Mouse (Mus musculus): ENCODE measurements around the gene Nr4a3. TPM values are rescaled to one million over a fixed set of nuclear protein-coding genes. Genes with fewer than 3 reads are reported as not detected.

The Nr4a3 gene
- total RNA-seq, 1 experiment: 0.09 TPM

- H3K9ac ChIP-seq (ENCODE audit: insufficient read depth, low read depth, low read length, poor library complexity, severe bottlenecking): no peak overlapping the region
- no peaks in the 10 kb centered on the region for H3K9me3 ChIP-seq (ENCODE audit: control insufficient read depth, insufficient read depth, low read depth, low read length)
- no peaks in the 10 kb centered on the region for H3K36me3 ChIP-seq (ENCODE audit: control insufficient read depth, insufficient read depth, low read length, poor library complexity, severe bottlenecking)
- TF ChIP-seq HCFC1 (IDR thresholded peaks at IDR 0.05; ENCODE audit: borderline replicate concordance, insufficient read depth, low read length) (no peak), ZC3H11A (IDR thresholded peaks at IDR 0.05; ENCODE audit: borderline replicate concordance, low read depth, low read length) (no peak), ZNF384 (IDR thresholded peaks at IDR 0.05; ENCODE audit: low read depth, low read length) (no peak), CHD2 (IDR thresholded peaks at IDR 0.05; ENCODE audit: low read depth, low read length) (no peak), MAFK (IDR thresholded peaks at IDR 0.05; ENCODE audit: insufficient read depth, low read depth, low read length) (no peak)
- DNase-seq (ENCODE audit: low read depth, low spot score): no peak
- no peak overlapping the region for H3K27ac ChIP-seq (ENCODE audit: insufficient read depth, low read depth, low read length, poor library complexity, severe bottlenecking)
- in situ Hi-C loops (cut with MboI; ENCODE audit: low sequenced_read_pairs in 2 of 2, unreplicated experiment in 2 of 2): no loop called here
- H3K4me3 ChIP-seq (ENCODE audit: insufficient read depth in 1 of 2, low read depth in 1 of 2, low read length in 2 of 2, poor library complexity in 1 of 2, severe bottlenecking in 1 of 2): no peak overlapping the region
- no peaks in the 10 kb centered on the region for H3K4me1 ChIP-seq (ENCODE audit: control insufficient read depth in 2 of 2, insufficient read depth in 2 of 2, low read length in 2 of 2, poor library complexity in 1 of 2)
These were observed 16.8 kb downstream of the Nr4a3 start for GRCm38 (mm10) chr4:48061716-48062115.

- Histone ChIP-seq H3K9ac (ENCODE audit: insufficient read depth, low read depth, low read length, poor library complexity, severe bottlenecking) (no peak overlapping the region), H3K4me3 (ENCODE audit: insufficient read depth in 1 of 2, low read depth in 1 of 2, low read length in 2 of 2, poor library complexity in 1 of 2, severe bottlenecking in 1 of 2) (no peak overlapping the region), H3K27ac (ENCODE audit: insufficient read depth, low read depth, low read length, poor library complexity, severe bottlenecking) (no peak overlapping the region), H3K4me1 (ENCODE audit: control insufficient read depth in 2 of 2, insufficient read depth in 2 of 2, low read length in 2 of 2, poor library complexity in 1 of 2) (no peaks in the 10 kb centered on the region), H3K36me3 (ENCODE audit: control insufficient read depth, insufficient read depth, low read length, poor library complexity, severe bottlenecking) (no peaks in the 10 kb centered on the region), H3K9me3 (ENCODE audit: control insufficient read depth, insufficient read depth, low read depth, low read length) (no peaks in the 10 kb centered on the region)
- in situ Hi-C loops (cut with MboI; ENCODE audit: low sequenced_read_pairs in 2 of 2, unreplicated experiment in 2 of 2): no loop called here
- TF ChIP-seq ZNF384 (IDR thresholded peaks at IDR 0.05; ENCODE audit: low read depth, low read length): no peak
- no peak for TF ChIP-seq CHD2 (IDR thresholded peaks at IDR 0.05; ENCODE audit: low read depth, low read length)
- TF ChIP-seq HCFC1 (IDR thresholded peaks at IDR 0.05; ENCODE audit: borderline replicate concordance, insufficient read depth, low read length): no peak
- no peak for TF ChIP-seq MAFK (IDR thresholded peaks at IDR 0.05; ENCODE audit: insufficient read depth, low read depth, low read length)
- no peak for TF ChIP-seq ZC3H11A (IDR thresholded peaks at IDR 0.05; ENCODE audit: borderline replicate concordance, low read depth, low read length)
- DNase-seq (ENCODE audit: low read depth, low spot score): no peak
These were observed 19.4 kb downstream of the Nr4a3 start for GRCm38 (mm10) chr4:48064311-48064710.

GRCm38 (mm10) chr4:48066676-48067075, 21.7 kb downstream of the Nr4a3 start:
- Histone ChIP-seq H3K4me1 (ENCODE audit: control insufficient read depth in 2 of 2, insufficient read depth in 2 of 2, low read length in 2 of 2, poor library complexity in 1 of 2) (no peaks in the 10 kb centered on the region), H3K9ac (ENCODE audit: insufficient read depth, low read depth, low read length, poor library complexity, severe bottlenecking) (no peak overlapping the region), H3K9me3 (ENCODE audit: control insufficient read depth, insufficient read depth, low read depth, low read length) (no peaks in the 10 kb centered on the region), H3K27ac (ENCODE audit: insufficient read depth, low read depth, low read length, poor library complexity, severe bottlenecking) (no peak overlapping the region), H3K4me3 (ENCODE audit: insufficient read depth in 1 of 2, low read depth in 1 of 2, low read length in 2 of 2, poor library complexity in 1 of 2, severe bottlenecking in 1 of 2) (no peak overlapping the region), H3K36me3 (ENCODE audit: control insufficient read depth, insufficient read depth, low read length, poor library complexity, severe bottlenecking) (no peaks in the 10 kb centered on the region)
- TF ChIP-seq ZNF384 (IDR thresholded peaks at IDR 0.05; ENCODE audit: low read depth, low read length): no peak
- DNase-seq (ENCODE audit: low read depth, low spot score): no peak
- in situ Hi-C loops (cut with MboI; ENCODE audit: low sequenced_read_pairs in 2 of 2, unreplicated experiment in 2 of 2): no loop called here

DNA sequence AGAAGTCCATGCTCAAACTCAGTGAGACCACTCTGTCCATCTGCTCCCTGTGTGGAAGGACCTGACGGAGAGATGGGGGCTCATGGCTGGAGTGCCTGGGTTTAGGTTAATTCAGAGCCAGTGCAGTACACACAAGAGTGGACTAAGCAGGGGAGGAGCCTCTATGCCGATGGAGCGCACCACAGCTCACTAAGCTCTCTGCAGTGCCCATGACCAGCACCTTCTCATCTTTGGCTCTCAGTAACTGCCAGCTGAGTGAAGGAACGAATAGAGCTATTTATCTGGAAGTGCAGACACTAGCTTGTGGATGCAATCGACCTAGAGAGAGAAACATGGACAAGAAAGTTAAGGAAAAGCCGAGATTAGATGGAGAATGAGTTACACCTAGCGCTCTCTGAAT, 24.2 kb downstream of the Nr4a3 start:
- Histone ChIP-seq H3K4me1 (ENCODE audit: control insufficient read depth in 2 of 2, insufficient read depth in 2 of 2, low read length in 2 of 2, poor library complexity in 1 of 2) (no peaks in the 10 kb centered on the region), H3K36me3 (ENCODE audit: control insufficient read depth, insufficient read depth, low read length, poor library complexity, severe bottlenecking) (no peaks in the 10 kb centered on the region), H3K27ac (ENCODE audit: insufficient read depth, low read depth, low read length, poor library complexity, severe bottlenecking) (no peak overlapping the region), H3K9me3 (ENCODE audit: control insufficient read depth, insufficient read depth, low read depth, low read length) (no peaks in the 10 kb centered on the region), H3K4me3 (ENCODE audit: insufficient read depth in 1 of 2, low read depth in 1 of 2, low read length in 2 of 2, poor library complexity in 1 of 2, severe bottlenecking in 1 of 2) (no peak overlapping the region), H3K9ac (ENCODE audit: insufficient read depth, low read depth, low read length, poor library complexity, severe bottlenecking) (no peak overlapping the region)
- in situ Hi-C loops (cut with MboI; ENCODE audit: low sequenced_read_pairs in 2 of 2, unreplicated experiment in 2 of 2): no loop called here
- TF ChIP-seq ZNF384 (IDR thresholded peaks at IDR 0.05; ENCODE audit: low read depth, low read length): no peak
- TF ChIP-seq HCFC1 (IDR thresholded peaks at IDR 0.05; ENCODE audit: borderline replicate concordance, insufficient read depth, low read length): no peak
- no peak for TF ChIP-seq ZC3H11A (IDR thresholded peaks at IDR 0.05; ENCODE audit: borderline replicate concordance, low read depth, low read length)
- TF ChIP-seq CHD2 (IDR thresholded peaks at IDR 0.05; ENCODE audit: low read depth, low read length): no peak
- TF ChIP-seq MAFK (IDR thresholded peaks at IDR 0.05; ENCODE audit: insufficient read depth, low read depth, low read length): no peak
- DNase-seq (ENCODE audit: low read depth, low spot score): no peak

DNA sequence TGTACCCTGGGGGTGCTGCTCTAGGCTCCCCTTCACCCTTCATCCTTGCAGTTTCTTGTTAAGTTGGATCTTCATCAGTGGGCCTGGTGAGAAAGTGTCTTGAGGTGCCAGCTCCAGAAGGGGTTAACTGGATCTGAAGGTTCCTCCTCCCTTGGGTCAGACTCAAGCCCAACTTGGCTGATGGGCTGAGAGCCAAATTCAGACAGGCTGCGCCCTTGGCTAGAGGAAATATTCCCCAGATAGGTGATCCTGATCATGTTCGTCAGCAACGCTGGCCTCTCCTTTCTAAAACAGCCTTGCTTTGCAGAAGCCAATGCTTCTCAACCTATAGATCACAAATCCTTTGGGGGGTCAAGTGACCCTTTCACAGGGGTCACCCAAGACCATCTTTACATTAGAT, 27.1 kb downstream of the Nr4a3 start:
- no peak overlapping the region for H3K4me3 ChIP-seq (ENCODE audit: insufficient read depth in 1 of 2, low read depth in 1 of 2, low read length in 2 of 2, poor library complexity in 1 of 2, severe bottlenecking in 1 of 2)
- H3K9me3 ChIP-seq (ENCODE audit: control insufficient read depth, insufficient read depth, low read depth, low read length): no peaks in the 10 kb centered on the region
- no peaks in the 10 kb centered on the region for H3K4me1 ChIP-seq (ENCODE audit: control insufficient read depth in 2 of 2, insufficient read depth in 2 of 2, low read length in 2 of 2, poor library complexity in 1 of 2)
- no peak overlapping the region for H3K27ac ChIP-seq (ENCODE audit: insufficient read depth, low read depth, low read length, poor library complexity, severe bottlenecking)
- in situ Hi-C loops (cut with MboI; ENCODE audit: low sequenced_read_pairs in 2 of 2, unreplicated experiment in 2 of 2): no loop called here
- TF ChIP-seq CHD2 (IDR thresholded peaks at IDR 0.05; ENCODE audit: low read depth, low read length) (no peak), HCFC1 (IDR thresholded peaks at IDR 0.05; ENCODE audit: borderline replicate concordance, insufficient read depth, low read length) (no peak), MAFK (IDR thresholded peaks at IDR 0.05; ENCODE audit: insufficient read depth, low read depth, low read length) (no peak), ZNF384 (IDR thresholded peaks at IDR 0.05; ENCODE audit: low read depth, low read length) (no peak), ZC3H11A (IDR thresholded peaks at IDR 0.05; ENCODE audit: borderline replicate concordance, low read depth, low read length) (no peak)
- no peaks in the 10 kb centered on the region for H3K36me3 ChIP-seq (ENCODE audit: control insufficient read depth, insufficient read depth, low read length, poor library complexity, severe bottlenecking)
- DNase-seq (ENCODE audit: low read depth, low spot score): no peak
- no peak overlapping the region for H3K9ac ChIP-seq (ENCODE audit: insufficient read depth, low read depth, low read length, poor library complexity, severe bottlenecking)

All from ES-E14 (cell line).